Mouse (Mus musculus) mature B cell (primary cell): ENCODE measurements around the gene Hgd.
"Not testable (repeated sequence)": the region's sequence is repeated elsewhere in the genome, so short reads cannot be mapped to it uniquely, and the experiment has no call there.

Experiments
- in situ Hi-C: fragments of 300-500 bp; cut with MboI; formaldehyde crosslinking; loops from 2 replicates; pipeline ENCODE4 v1.14.3; 2019

Hgd gene

GRCm38 (mm10) chr16:37629011-37629410, 49.1 kb downstream of the Hgd start:
- in situ Hi-C loops: no loop called here

GRCm38 (mm10) chr16:37634578-37634977, 54.6 kb downstream of the Hgd start:
- in situ Hi-C loops: no loop called here

- in situ Hi-C loops: no loop called here
Observed at GRCm38 (mm10) chr16:37635095-37635494, 55.1 kb downstream of the Hgd start.

- in situ Hi-C loops: no loop called here
Observed at GRCm38 (mm10) chr16:37636107-37636506, 56.2 kb downstream of the Hgd start.

- in situ Hi-C loops: no loop called here
Observed at GRCm38 (mm10) chr16:37637802-37638201, 57.8 kb downstream of the Hgd start.

- in situ Hi-C loops: not testable (repeated sequence)
Observed at GRCm38 (mm10) chr16:37640522-37640921, 60.6 kb downstream of the Hgd start.

- in situ Hi-C loops: no loop called here
Observed at GRCm38 (mm10) chr16:37644486-37644885, 64.5 kb downstream of the Hgd start.

GRCm38 (mm10) chr16:37645211-37645610, 65.3 kb downstream of the Hgd start:
- in situ Hi-C loops: no loop called here

GRCm38 (mm10) chr16:37645799-37646198, 65.8 kb downstream of the Hgd start:
- in situ Hi-C loops: no loop called here

GRCm38 (mm10) chr16:37647067-37647466, 67.1 kb downstream of the Hgd start:
- in situ Hi-C loops: no loop called here

- in situ Hi-C loops: no loop called here
Observed at GRCm38 (mm10) chr16:37647936-37648335, 68.0 kb downstream of the Hgd start.

GRCm38 (mm10) chr16:37649068-37649467, 69.1 kb downstream of the Hgd start:
- in situ Hi-C loops: no loop called here

GRCm38 (mm10) chr16:37651467-37651866, 71.5 kb downstream of the Hgd start:
- in situ Hi-C loops: loop anchor here (10.0 kb wide), 1 partner anchor 107 kb away; no protein-coding TSS in a partner anchor

- in situ Hi-C loops: loop anchor here (10.0 kb wide), 1 partner anchor 108 kb away; no protein-coding TSS in a partner anchor
Observed at GRCm38 (mm10) chr16:37652654-37653053, 72.7 kb downstream of the Hgd start.

GRCm38 (mm10) chr16:37653058-37653457, 73.1 kb downstream of the Hgd start:
- in situ Hi-C loops: loop anchor here (10.0 kb wide), 1 partner anchor 108 kb away; no protein-coding TSS in a partner anchor

- in situ Hi-C loops: loop anchor here (10.0 kb wide), 1 partner anchor 109 kb away; no protein-coding TSS in a partner anchor
Observed at GRCm38 (mm10) chr16:37653731-37654657, 74.0 kb downstream of the Hgd start, which contains the start of gene Ndufb4. TSS of gene Ndufb4 (minus strand) at chr16:37654453.

- in situ Hi-C loops: loop anchor here (10.0 kb wide), 1 partner anchor 110 kb away; no protein-coding TSS in a partner anchor
Observed at GRCm38 (mm10) chr16:37654831-37655455, 75.0 kb downstream of the Hgd start.

GRCm38 (mm10) chr16:37655756-37656347, 75.9 kb downstream of the Hgd start:
- in situ Hi-C loops: loop anchor here (10.0 kb wide), 1 partner anchor 111 kb away; no protein-coding TSS in a partner anchor

- in situ Hi-C loops: loop anchor here (10.0 kb wide), 1 partner anchor 112 kb away; no protein-coding TSS in a partner anchor
Observed at GRCm38 (mm10) chr16:37656796-37657195, 76.8 kb downstream of the Hgd start.

GRCm38 (mm10) chr16:37663643-37664459, 83.9 kb downstream of the Hgd start:
- in situ Hi-C loops: no loop called here

- in situ Hi-C loops: no loop called here
Observed at GRCm38 (mm10) chr16:37665394-37665935, 85.5 kb downstream of the Hgd start.
